Mouse (Mus musculus) right cerebral cortex, postnatal 10 days (tissue): ENCODE measurements at regions not wholly inside any gene's neighbourhood (a gene's known extent, or its start where the extent isn't known, plus 50 kb on each side); places are given as distances from the start of the nearest gene placed in this dataset.

ENCODE experiments used
- DNase-seq, 2 experiments: peaks; one replicate each; pipeline ENCODE4 v3.0.0; 2021; ENCODE audit warnings: low spot score in 2 of 2

DNA sequence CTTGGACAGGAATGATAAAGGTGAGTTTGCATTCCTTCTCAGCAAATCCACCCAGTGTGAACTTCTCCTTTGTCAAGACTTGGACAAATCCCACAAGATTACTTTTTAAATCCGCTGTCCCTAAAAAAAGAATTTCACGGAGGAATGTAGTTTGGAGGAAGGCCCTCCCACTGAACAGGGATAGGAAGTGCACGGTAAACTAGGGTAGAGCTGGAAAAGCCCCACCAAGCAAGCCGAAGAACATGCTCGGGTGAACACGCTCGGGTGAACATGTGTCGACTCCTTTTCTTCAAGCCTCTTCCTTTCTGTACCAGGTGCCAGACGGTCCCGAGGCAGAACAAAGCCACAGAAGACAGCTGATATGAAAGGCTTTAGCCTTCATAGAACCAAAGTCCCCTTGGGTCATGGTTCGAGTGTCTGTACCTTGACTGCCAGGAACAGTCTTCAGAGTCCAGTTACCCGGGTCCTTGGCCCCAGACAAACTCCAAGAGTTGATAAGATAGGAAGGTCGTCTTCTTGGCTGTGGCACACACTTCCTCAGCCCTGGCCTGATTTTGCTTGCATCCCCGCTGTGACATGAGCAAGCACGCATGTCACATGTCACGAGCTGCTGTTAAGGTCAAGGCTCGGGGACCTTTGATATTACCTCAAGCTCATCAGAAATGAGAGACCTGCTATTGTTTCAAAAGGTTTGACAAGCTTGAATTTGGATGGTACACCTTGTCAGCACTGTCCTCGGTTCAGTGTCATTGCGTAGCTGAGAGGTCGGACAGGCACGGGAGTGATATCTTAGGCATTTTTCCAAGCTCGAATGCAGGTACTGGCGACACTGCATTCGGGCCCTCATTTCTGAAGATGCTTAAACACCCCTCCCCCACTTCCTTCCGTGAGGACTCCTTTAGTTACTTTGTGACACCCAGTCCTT, 51.5 kb upstream of the Ryk start:
- no peak for DNase-seq

DNA sequence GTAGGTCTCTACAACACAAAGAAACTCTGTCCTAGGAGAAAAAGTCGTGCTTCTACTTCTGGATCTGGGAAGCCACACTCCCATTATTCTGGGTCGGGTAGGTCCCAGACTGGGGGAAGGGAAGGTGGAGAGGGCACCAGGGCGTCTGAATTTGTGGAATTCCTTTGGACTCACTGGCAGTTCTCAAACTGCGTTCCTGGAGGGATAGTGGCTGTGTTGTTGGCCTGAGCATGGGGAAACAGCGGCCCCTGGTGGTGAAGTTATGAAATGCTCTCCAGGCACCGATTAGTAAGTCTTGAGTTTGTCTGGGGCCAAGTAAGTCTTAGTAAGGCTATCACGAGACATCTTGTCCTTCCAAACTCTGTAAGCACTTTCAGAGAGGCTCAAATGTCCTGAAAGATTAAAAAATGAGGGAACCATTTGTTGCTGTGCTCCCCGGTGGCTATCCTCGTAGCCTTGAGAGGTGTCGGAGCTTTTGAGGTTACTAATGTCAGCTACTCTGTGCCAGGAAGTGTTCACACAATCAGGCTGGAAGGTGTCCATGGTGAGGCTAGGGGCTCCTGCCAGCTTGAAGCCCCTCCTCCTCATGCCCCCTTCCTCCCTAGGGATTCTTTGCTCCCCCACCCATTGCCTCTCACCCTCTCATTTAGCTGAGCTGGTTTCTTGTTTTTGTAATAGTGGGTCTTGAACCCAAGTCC, 50.2 kb upstream of the Ryk start:
- peak; percentile 86 to 92 for DNase-seq
